Mouse (Mus musculus) liver, embryonic 12.5 days (tissue): ENCODE results near the gene Exoc3l2. TPM values are rescaled to one million over a fixed set of nuclear protein-coding genes. Genes with fewer than 3 reads are reported as not detected.

ENCODE experiments used
- ATAC-seq: fragments of 200-750 bp; cut with Nextera tagmentation; 2 replicates; pipeline ENCODE4 v1.8.0; 2017; ENCODE audit warnings: moderate number of reproducible peaks, mild to moderate bottlenecking, moderate library complexity
- H3K27ac ChIP-seq: fragments of 300-500 bp; sonication (generic); 2 replicates; pipeline ENCODE4 v1.5.1; 2016; ENCODE audit warnings: mild to moderate bottlenecking
- H3K27me3 ChIP-seq: fragments of 300-500 bp; sonication (generic); replicated peaks from 2 replicates; pipeline ENCODE4 v1.6.1; 2016; ENCODE audit warnings: mild to moderate bottlenecking, moderate library complexity
- H3K36me3 ChIP-seq: fragments of 300-500 bp; sonication (generic); 2 replicates; pipeline ENCODE4 v1.6.1; 2016; ENCODE audit warnings: mild to moderate bottlenecking, moderate library complexity
- H3K4me1 ChIP-seq: fragments of 300-500 bp; sonication (generic); 2 replicates; pipeline ENCODE4 v1.6.1; 2016
- H3K4me2 ChIP-seq: fragments of 300-500 bp; sonication (generic); 2 replicates; pipeline ENCODE4 v1.6.1; 2016; ENCODE audit warnings: mild to moderate bottlenecking, moderate library complexity
- H3K4me3 ChIP-seq: fragments of 300-500 bp; sonication (generic); 2 replicates; pipeline ENCODE4 v1.5.1; 2016; ENCODE audit warnings: mild to moderate bottlenecking, moderate library complexity
- H3K9ac ChIP-seq: fragments of 300-500 bp; sonication (generic); 2 replicates; pipeline ENCODE4 v1.6.1; 2016; ENCODE audit warnings: mild to moderate bottlenecking, moderate library complexity
- H3K9me3 ChIP-seq: fragments of 300-500 bp; sonication (generic); replicated peaks from 2 replicates; pipeline ENCODE4 v1.6.1; 2016; ENCODE audit warnings: mild to moderate bottlenecking, moderate library complexity
- WGBS: fragments of 180-500 bp; shearing (Covaris S2); methylation state at CpG from one replicate; pipeline ENCODE4 v1.1.7; 2016; ENCODE audit not compliant: insufficient replicate concordance; 5-methylcytosine and 5-hydroxymethylcytosine counted together
- polyA plus RNA-seq: library from polyadenylated mRNA; unstranded; fragments of >200 nt; fragmentation: Nextera tagmentation; extraction: Ambion mirVana; gene quantifications from 2 replicates; pipeline ENCODE4 v1.2.1, GENCODE M21; 2016

Exoc3l2 gene
- polyA plus RNA-seq, 1 experiment from 2014 or later: 3.6 TPM

DNA sequence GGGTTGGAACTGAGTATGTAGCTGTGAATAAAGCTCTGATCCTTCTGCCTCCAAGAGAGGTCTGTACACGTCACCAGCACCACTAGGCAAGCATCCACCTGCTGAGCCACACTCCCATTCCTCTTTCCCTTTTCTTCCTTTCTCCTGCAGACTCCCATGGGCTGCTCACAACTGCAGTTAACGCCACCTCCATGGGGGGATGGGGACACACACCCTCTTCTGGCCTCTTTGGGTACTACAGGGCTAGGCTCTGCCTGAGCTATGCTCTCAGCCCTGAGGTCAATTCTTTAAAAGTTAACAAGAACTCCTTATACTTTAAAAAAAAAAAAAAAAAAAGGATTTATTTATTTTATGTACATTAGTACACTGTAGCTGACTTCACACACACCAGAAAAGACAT lies 30.7 kb upstream of the Exoc3l2 start:
- 88% methylated on average over 2 of the region's 2 CpGs for WGBS
- H3K27me3 ChIP-seq: no peaks in the 10 kb centered on the region
- H3K4me3 ChIP-seq: no peak overlapping the region
- H3K27ac ChIP-seq: no peak overlapping the region
- H3K4me1 ChIP-seq: no peaks in the 10 kb centered on the region
- no peak overlapping the region for H3K4me2 ChIP-seq
- 0 out of 2 replicates have a peak, but pooled peaks cover 3% of the 10 kb centered on the region for H3K9me3 ChIP-seq
- no peak overlapping the region for H3K9ac ChIP-seq
- peaks cover 98% of the 10 kb centered on the region for H3K36me3 ChIP-seq
- no peak for ATAC-seq

- WGBS: 84% methylated on average over 2 of the region's 2 CpGs
- H3K4me3 ChIP-seq: no peak overlapping the region
- ATAC-seq: no peak
- no peak overlapping the region for H3K9ac ChIP-seq
- H3K27ac ChIP-seq: no peak overlapping the region
- peaks cover 90% of the 10 kb centered on the region for H3K36me3 ChIP-seq
- H3K4me1 ChIP-seq: peaks cover 3% of the 10 kb centered on the region
- no peaks in the 10 kb centered on the region for H3K27me3 ChIP-seq
- H3K9me3 ChIP-seq: 0 out of 2 replicates have a peak, but pooled peaks cover 3% of the 10 kb centered on the region
- H3K4me2 ChIP-seq: no peak overlapping the region
These were observed 26.9 kb upstream of the Exoc3l2 start for GRCm38 (mm10) chr7:19436276-19436675.

DNA sequence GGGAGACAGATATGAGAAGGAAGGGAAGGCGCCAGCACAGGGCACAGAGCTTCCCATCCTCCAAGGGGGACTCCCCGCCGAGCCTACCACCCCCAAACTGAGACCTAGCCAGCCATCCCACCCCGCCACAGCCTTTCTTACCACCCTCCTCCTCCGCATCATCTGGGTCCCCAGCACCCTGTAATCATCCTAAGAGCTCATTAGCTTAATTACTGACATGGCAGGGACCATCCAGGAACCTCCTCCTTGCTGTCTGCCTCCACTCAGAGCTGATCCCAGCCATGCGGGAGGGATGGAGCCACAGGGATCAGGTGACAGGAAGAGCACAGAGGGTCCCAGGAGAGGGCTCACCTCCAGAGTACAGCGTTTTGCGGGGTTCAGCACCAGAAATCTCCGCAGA lies 26.1 kb upstream of the Exoc3l2 start:
- H3K9ac ChIP-seq: no peak overlapping the region
- peaks cover 87% of the 10 kb centered on the region for H3K36me3 ChIP-seq
- 88% methylated on average over 9 of the region's 9 CpGs for WGBS
- 0 out of 2 replicates have a peak, but pooled peaks cover 3% of the 10 kb centered on the region for H3K9me3 ChIP-seq
- no peaks in the 10 kb centered on the region for H3K27me3 ChIP-seq
- no peak overlapping the region for H3K27ac ChIP-seq
- H3K4me2 ChIP-seq: no peak overlapping the region
- peaks cover 10% of the 10 kb centered on the region for H3K4me1 ChIP-seq
- no peak overlapping the region for H3K4me3 ChIP-seq
- ATAC-seq: no peak

DNA sequence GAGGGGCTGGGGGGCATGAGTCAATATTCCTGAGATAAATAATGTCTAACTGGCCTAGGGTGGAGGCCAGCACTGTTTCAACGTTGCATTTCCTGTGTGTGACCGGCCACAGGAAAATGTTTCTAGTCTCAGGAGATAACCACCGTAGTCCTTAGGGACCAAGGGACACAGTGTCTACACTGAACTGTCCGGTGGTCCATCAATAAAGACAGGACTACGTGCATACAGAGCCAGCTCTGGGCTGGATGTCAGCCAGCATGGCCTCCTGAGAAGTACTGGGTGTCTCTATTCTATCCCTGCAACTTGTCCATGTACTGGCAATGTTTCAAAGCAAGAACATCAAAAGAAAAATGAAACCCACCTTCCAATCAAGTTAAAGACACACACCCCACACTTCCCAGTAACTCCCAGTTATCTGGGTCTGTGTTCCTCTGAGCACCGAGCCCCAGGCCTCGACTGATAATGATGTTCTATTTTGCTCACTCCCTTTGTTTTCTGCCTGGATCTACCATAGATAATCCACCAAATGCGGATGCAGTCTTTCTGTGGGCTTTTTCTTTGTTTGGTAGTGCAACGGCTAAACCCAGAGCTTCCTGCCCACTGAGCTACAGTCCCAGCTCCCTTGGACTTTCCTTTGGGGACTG lies 21.6 kb upstream of the Exoc3l2 start:
- Histone ChIP-seq H3K27ac (peak overlapping the region; percentile 4), H3K4me3 (no peak overlapping the region), H3K9me3 (no peaks in the 10 kb centered on the region), H3K4me2 (no peak overlapping the region), H3K4me1 (peaks cover 23% of the 10 kb centered on the region), H3K9ac (no peak overlapping the region), H3K36me3 (peaks cover 71% of the 10 kb centered on the region), H3K27me3 (no peaks in the 10 kb centered on the region)
- ATAC-seq: peak; percentile 47
- 35% methylated on average over 9 of the region's 9 CpGs for WGBS

DNA sequence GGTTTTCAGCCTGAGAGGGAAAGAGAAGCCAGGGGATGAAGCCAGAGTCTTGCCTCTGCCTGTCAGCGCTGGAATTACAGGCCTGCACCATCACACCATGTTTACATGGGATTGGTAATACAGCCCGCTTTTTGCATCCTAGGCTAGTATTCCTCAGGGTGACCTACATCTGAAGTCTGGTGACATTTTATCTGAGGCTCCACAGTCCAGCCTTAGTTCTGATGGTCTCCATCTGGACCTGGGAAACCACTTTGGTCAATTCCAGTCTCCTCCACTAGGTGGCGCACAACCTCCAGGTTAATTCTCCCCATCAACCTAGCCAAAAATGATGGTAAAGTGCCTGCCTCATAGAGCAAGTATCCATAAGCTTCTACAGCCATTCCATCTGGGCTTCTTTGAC lies 19.8 kb upstream of the Exoc3l2 start:
- H3K4me1 ChIP-seq: peaks cover 23% of the 10 kb centered on the region
- no peaks in the 10 kb centered on the region for H3K9me3 ChIP-seq
- 41% methylated on average over 3 of the region's 3 CpGs for WGBS
- peaks cover 75% of the 10 kb centered on the region for H3K36me3 ChIP-seq
- H3K4me2 ChIP-seq: no peak overlapping the region
- H3K27ac ChIP-seq: no peak overlapping the region
- H3K4me3 ChIP-seq: no peak overlapping the region
- no peaks in the 10 kb centered on the region for H3K27me3 ChIP-seq
- 0 out of 2 replicates have a peak, but pooled peaks have one; percentile 13 for ATAC-seq
- no peak overlapping the region for H3K9ac ChIP-seq

GRCm38 (mm10) chr7:19444801-19445200 lies 18.3 kb upstream of the Exoc3l2 start:
- ATAC-seq: no peak
- Histone ChIP-seq H3K4me3 (no peak overlapping the region), H3K27ac (no peak overlapping the region), H3K27me3 (no peaks in the 10 kb centered on the region), H3K4me1 (peaks cover 23% of the 10 kb centered on the region), H3K4me2 (no peak overlapping the region), H3K36me3 (peaks cover 80% of the 10 kb centered on the region), H3K9ac (no peak overlapping the region), H3K9me3 (no peaks in the 10 kb centered on the region)
- 77% methylated on average over 12 of the region's 12 CpGs for WGBS

DNA sequence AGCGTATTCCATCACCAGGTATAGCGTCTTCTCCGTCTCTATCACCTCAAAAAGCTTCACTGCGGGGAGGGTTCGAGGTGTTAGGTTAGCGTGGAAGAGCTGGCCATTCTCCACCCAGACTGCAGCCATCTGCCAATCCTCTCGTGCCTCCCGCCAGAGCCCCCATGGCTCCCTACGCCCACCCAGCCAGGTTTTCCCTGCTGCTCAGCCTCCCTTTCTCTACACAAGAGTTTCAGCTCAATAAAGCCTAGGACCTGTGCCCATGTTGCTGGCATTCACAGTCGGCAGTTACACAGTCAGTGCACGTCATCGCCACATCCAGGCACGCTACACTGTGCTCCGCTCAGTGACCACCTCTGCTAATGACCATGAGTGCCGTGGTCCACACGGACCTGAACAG lies 15.4 kb upstream of the Exoc3l2 start:
- peaks cover 75% of the 10 kb centered on the region for H3K36me3 ChIP-seq
- WGBS: 89% methylated on average over 16 of the region's 16 CpGs

DNA sequence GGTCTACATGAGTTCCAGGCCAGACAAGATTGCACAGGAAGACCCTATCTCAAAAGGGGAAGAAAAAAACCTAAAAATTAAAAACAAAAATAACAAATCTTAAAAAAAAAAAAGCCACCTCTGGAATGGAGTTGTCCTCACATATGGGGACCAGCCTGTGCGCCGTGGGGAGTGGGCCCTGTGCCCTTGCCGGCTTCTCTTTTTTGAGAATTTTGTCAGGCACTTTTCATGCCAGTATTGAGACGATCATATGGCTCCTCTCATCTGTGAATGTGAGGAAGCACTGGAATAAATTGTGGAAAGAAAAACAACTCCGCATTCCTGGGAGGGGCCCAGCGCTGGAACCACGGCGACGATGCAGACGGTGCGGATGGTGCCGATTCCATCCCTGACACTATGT lies 14.0 kb upstream of the Exoc3l2 start:
- no peak for ATAC-seq
- Histone ChIP-seq H3K27ac (no peak overlapping the region), H3K4me3 (no peak overlapping the region), H3K27me3 (no peaks in the 10 kb centered on the region), H3K9ac (no peak overlapping the region), H3K9me3 (no peaks in the 10 kb centered on the region), H3K36me3 (peaks cover 69% of the 10 kb centered on the region), H3K4me1 (no peaks in the 10 kb centered on the region), H3K4me2 (no peak overlapping the region)
- WGBS: 88% methylated on average over 12 of the region's 12 CpGs

More for the DNA sequence above, 15.4 kb upstream of the Exoc3l2 start:
- no peak overlapping the region for H3K9ac ChIP-seq
- no peak overlapping the region for H3K4me2 ChIP-seq
- peaks cover 6% of the 10 kb centered on the region for H3K4me1 ChIP-seq
- H3K27me3 ChIP-seq: no peaks in the 10 kb centered on the region
- H3K27ac ChIP-seq: no peak overlapping the region
- no peak overlapping the region for H3K4me3 ChIP-seq
- ATAC-seq: no peak
- H3K9me3 ChIP-seq: no peaks in the 10 kb centered on the region

DNA sequence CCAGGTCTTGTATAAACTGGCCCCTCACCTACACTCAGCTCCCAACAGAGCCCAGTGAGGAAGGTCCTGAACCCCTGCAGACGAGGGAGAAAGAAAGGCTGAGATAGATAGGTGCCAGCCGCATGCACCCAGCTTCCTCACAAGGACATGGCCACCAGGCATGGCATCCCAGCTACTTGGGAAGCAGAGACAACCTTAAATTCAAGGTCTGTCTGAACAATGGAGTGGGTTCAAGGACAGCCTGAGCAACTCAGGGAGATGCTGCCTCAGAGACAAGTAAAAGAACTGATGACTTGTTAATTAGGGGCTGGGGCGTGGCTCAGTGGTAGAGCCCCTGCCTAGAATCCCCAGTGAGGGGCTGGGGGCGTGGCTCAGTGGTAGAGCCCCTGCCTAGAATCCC lies 7.9 kb upstream of the Exoc3l2 start:
- no peaks in the 10 kb centered on the region for H3K9me3 ChIP-seq
- no peak overlapping the region for H3K4me3 ChIP-seq
- H3K27me3 ChIP-seq: no peaks in the 10 kb centered on the region
- 68% methylated on average over 4 of the region's 4 CpGs for WGBS
- no peak overlapping the region for H3K27ac ChIP-seq
- ATAC-seq: no peak
- no peak overlapping the region for H3K9ac ChIP-seq
- H3K4me2 ChIP-seq: no peak overlapping the region
- peaks cover 44% of the 10 kb centered on the region for H3K4me1 ChIP-seq
- peaks cover 24% of the 10 kb centered on the region for H3K36me3 ChIP-seq

DNA sequence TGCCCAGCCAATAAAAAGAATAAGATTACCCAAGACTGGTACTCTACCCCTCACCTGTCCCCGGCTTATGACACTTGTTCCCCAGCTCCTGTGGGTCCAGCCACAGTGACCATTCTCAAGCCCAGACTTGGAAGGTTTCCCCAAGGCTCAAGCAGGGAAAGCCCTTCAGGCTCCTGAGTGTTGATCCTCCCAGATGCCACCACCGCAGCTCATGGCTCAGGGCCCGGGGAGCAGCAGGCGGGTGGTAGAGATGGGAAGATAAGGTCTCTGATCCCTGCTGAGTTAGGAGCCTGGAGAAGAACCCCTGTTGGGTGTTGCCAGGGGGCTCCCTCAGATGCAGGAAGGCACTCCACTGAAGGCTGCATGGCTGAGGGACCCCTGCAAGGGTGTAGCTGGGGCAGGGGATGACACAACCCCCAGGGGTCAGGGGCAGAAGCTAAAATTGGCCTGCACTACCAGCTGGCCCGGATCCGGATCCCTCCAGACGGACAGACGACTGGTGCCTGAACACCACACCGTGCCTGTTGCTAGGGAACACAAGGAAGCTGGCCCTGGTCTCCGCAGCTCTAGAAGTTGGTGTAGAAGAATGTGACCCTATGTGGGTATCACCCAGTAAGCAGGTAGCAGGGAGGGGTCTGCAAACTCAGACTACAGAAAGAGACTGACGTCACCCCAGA lies 7.2 kb upstream of the Exoc3l2 start:
- no peak overlapping the region for H3K4me2 ChIP-seq
- 73% methylated on average over 11 of the region's 11 CpGs for WGBS

GRCm38 (mm10) chr7:19456628-19457027 lies 6.5 kb upstream of the Exoc3l2 start:
- Histone ChIP-seq H3K4me1 (peaks cover 53% of the 10 kb centered on the region), H3K9me3 (no peaks in the 10 kb centered on the region), H3K4me3 (no peak overlapping the region), H3K27me3 (no peaks in the 10 kb centered on the region), H3K36me3 (peaks cover 9% of the 10 kb centered on the region), H3K4me2 (peak overlapping the region; percentile 97), H3K27ac (no peak overlapping the region), H3K9ac (no peak overlapping the region)
- WGBS: 83% methylated on average over 7 of the region's 7 CpGs
- ATAC-seq: no peak

More for the DNA sequence above, 7.2 kb upstream of the Exoc3l2 start:
- Histone ChIP-seq H3K27ac (no peak overlapping the region), H3K4me1 (peaks cover 51% of the 10 kb centered on the region), H3K36me3 (peaks cover 16% of the 10 kb centered on the region), H3K9me3 (no peaks in the 10 kb centered on the region), H3K4me3 (no peak overlapping the region), H3K27me3 (no peaks in the 10 kb centered on the region), H3K9ac (no peak overlapping the region)
- no peak for ATAC-seq

DNA sequence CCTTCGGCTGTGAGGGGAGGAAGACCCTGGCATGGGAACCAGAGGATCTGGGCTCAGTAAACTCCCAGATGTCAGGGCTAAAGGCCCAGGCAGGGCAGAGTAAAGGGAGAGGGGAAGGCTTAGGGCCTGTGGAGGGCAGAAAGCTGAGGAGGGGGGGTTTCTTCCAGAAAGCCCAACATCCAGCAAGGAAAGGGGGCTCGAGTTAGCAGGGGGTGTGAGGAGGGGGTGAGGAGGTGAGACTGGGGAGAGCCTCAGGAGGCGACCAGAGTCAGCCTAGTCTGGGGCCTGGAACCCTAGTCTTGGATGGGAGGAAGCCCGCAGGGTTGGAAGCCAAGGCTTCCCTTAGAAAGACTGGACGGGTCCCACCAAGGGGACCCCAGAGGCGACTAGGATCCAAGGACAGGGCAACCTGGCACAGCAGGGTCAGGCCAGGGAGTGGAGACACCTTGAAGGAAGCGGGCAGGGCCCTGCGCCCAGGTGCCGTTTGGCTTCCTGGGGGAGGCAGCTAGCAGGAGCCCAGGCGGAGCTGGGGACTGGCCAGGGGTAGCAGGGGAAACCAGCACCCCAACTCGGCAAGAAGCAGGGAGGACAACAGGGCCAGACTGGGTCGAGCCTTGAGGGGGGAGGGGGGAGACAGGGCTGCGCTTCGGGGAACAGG lies 5.6 kb upstream of the Exoc3l2 start:
- H3K4me1 ChIP-seq: peaks cover 62% of the 10 kb centered on the region
- 9% methylated on average over 14 of the region's 14 CpGs for WGBS
- H3K27ac ChIP-seq: peak overlapping the region; percentile 76
- H3K36me3 ChIP-seq: peaks cover 7% of the 10 kb centered on the region; the same call in 1 of the 2 replicates
- peak; percentile 10 for ATAC-seq
- H3K4me2 ChIP-seq: peak overlapping the region; percentile 97
- H3K9ac ChIP-seq: peak overlapping the region; percentile 87
- H3K27me3 ChIP-seq: no peaks in the 10 kb centered on the region
- H3K9me3 ChIP-seq: no peaks in the 10 kb centered on the region
- H3K4me3 ChIP-seq: peak overlapping the region; percentile 92
